24 mouse cellular contexts compared by ENCODE assay signal in genomic region chr4:59264611-59265095, GRCm38 (mm10).
DNase-seq lines count a peak whose midpoint lies in the region; ATAC-seq and TF ChIP-seq lines count a peak whose summit lies in the region.
"Had no signal": no experiment of that assay in that cellular context is flagged by ENCODE, and none has a peak within 500 bp of the region (broad histone marks: within the 10 kb centered on the region; RNA-seq: fewer than 3 reads in every experiment).

No protein-coding gene starts in this region.

- no peak overlapping the region for H3K4me3 ChIP-seq in layer of hippocampus, adult 2 months
- H3K4me3 ChIP-seq: embryonic facial prominence, embryonic 12.5 days; heart, embryonic 15.5 days; hindbrain, embryonic 13.5 days; intestine, embryonic 15.5 days; limb, embryonic 12.5 days; midbrain, embryonic 12.5 days; neural tube, embryonic 13.5 days had no signal

- ATAC-seq in CD4-positive, CD25-positive, alpha-beta regulatory T cell, adult 4 months, result no peak
- ATAC-seq: forebrain, postnatal 0 days; intestine, embryonic 15.5 days; lung, postnatal 0 days; Patski had no signal

- intact Hi-C loops in gastrocnemius, postnatal 36 days (cut with DNase I), result loop anchor here (5.0 kb wide), 2 partner anchors 73 to 167 kb away; no protein-coding TSS in a partner anchor

- no peak for TF ChIP-seq CTCF in layer of hippocampus, adult 2 months (conservative IDR thresholded peaks at IDR 0.05)

- DNase-seq in CD4-positive, CD25-positive, alpha-beta regulatory T cell, adult 2 months (ENCODE audit: low read depth, low spot score), result peak; percentile 61
- peak; percentile 71 for DNase-seq in thymus, postnatal 0 days (ENCODE audit: low spot score)
- DNase-seq in thymus, adult 18-20 months, result no peak
- peak; percentile 76 to 92 for DNase-seq in natural killer cell, adult 2 months (ENCODE audit: low spot score in 2 of 2)
- no peak for DNase-seq in layer of hippocampus, adult 2 months (ENCODE audit: low spot score in 2 of 2)
- DNase-seq in gastrocnemius, postnatal 36 days, result no peak
- DNase-seq: adrenal gland, adult 2 months; cerebellum, adult 18-20 months; cerebellum, postnatal 25 days; forebrain, postnatal 0 days; gastrocnemius, postnatal 25 days; heart, postnatal 36 days; kidney, adult 9 months; kidney, postnatal 25 days had no signal

- no peak overlapping the region for H3K27ac ChIP-seq in layer of hippocampus, adult 2 months
- H3K27ac ChIP-seq: embryonic facial prominence, embryonic 12.5 days; heart, embryonic 15.5 days; hindbrain, embryonic 13.5 days; intestine, embryonic 15.5 days; limb, embryonic 12.5 days; midbrain, embryonic 12.5 days; neural tube, embryonic 13.5 days had no signal

Comparison
In these comparisons a context has a peak if more than half of its experiments do, and no peak if none do; other contexts are left out.
1. DNase-seq: peak in CD4-positive, CD25-positive, alpha-beta regulatory T cell, adult 2 months (single experiment), thymus, postnatal 0 days (single experiment) and natural killer cell, adult 2 months (2 of 2); none in thymus, adult 18-20 months (0 of 2), layer of hippocampus, adult 2 months (0 of 2) and gastrocnemius, postnatal 36 days (0 of 2).